Mouse (Mus musculus): ENCODE measurements around the gene Chrnb2. TPM values are rescaled to one million over a fixed set of nuclear protein-coding genes. Genes with fewer than 3 reads are reported as not detected.

The Chrnb2 gene
- polyA plus RNA-seq, 1 experiment: 0.21 TPM

DNA sequence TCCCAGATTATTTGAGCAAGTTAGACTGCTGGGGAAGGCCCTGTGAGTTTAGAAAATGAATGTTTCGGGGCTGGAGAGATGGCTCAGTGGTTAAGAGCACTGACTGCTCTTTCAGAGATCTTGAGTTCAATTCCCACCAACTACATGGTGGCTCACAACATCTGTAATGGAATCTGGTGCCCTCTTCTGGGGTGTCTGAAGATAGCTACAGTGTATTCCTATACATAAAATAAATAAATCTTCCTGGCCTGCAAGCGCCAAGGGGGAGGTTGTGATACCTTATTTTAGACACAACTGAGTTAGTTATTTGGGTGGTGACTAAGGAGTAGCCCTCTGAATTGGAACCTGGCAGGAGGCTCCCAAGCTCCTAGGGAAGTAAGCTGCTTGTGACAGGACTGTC, 35.6 kb downstream of the Chrnb2 start:
- TF ChIP-seq CEBPB (IDR thresholded peaks at IDR 0.05; ENCODE audit: low read depth) (no peak), MAX (IDR thresholded peaks at IDR 0.05) (no peak), MYOD1 (IDR thresholded peaks at IDR 0.05; ENCODE audit: control insufficient read depth, insufficient read length, low read depth) (no peak), MYOG (IDR thresholded peaks at IDR 0.05; ENCODE audit: control insufficient read depth, extremely low read depth, insufficient read length) (no peak), FOSL1 (IDR thresholded peaks at IDR 0.05; ENCODE audit: insufficient read depth, low read length, poor library complexity, severe bottlenecking) (no peak)
- H3K36me3 ChIP-seq (ENCODE audit: control insufficient read depth, insufficient read depth): no peaks in the 10 kb centered on the region
- no peaks in the 10 kb centered on the region for H3K27me3 ChIP-seq (ENCODE audit: control insufficient read depth, insufficient read depth, insufficient read length)
- no peak overlapping the region for H3K4me3 ChIP-seq (ENCODE audit: insufficient read depth, poor library complexity, severe bottlenecking)
- H3K79me3 ChIP-seq (ENCODE audit: low read depth): peaks cover 16% of the 10 kb centered on the region
- peaks cover 80% of the 10 kb centered on the region for H3K79me2 ChIP-seq (ENCODE audit: control insufficient read depth, insufficient read depth)
- no peak overlapping the region for H3ac ChIP-seq (ENCODE audit: control insufficient read depth, insufficient read length, low read depth)

DNA sequence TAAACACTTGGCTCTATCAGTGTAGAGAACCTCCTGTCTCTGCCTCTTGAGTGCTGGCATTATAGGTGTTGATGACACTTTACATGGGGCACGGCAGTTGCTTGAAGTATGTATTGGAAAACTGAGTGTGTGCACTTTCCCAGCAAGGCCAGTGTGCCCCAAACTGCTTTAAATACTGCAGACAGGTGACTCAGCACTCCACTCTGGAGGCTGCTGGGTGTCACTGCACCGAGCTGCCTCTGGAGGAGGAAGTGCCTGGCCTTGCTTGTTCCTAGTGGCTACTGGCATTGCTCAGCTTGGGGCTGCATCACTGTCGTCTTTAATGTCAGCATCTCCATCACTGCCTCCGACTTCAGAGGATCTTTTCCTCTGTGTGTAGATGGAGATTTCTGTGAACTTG, 37.4 kb downstream of the Chrnb2 start:
- no peaks in the 10 kb centered on the region for H3K27me3 ChIP-seq (ENCODE audit: control insufficient read depth, insufficient read depth, insufficient read length)
- H3ac ChIP-seq (ENCODE audit: control insufficient read depth, insufficient read length, low read depth): no peak overlapping the region
- H3K36me3 ChIP-seq (ENCODE audit: control insufficient read depth, insufficient read depth): no peaks in the 10 kb centered on the region
- H3K79me3 ChIP-seq (ENCODE audit: low read depth): peaks cover 20% of the 10 kb centered on the region
- H3K4me3 ChIP-seq (ENCODE audit: insufficient read depth, poor library complexity, severe bottlenecking): no peak overlapping the region
- peak; percentile 31 for TF ChIP-seq CTCF (IDR thresholded peaks at IDR 0.05; ENCODE audit: control insufficient read depth, insufficient read depth, insufficient read length)
- TF ChIP-seq FOSL1 (IDR thresholded peaks at IDR 0.05; ENCODE audit: insufficient read depth, low read length, poor library complexity, severe bottlenecking): no peak
- TF ChIP-seq MYOD1 (IDR thresholded peaks at IDR 0.05; ENCODE audit: control insufficient read depth, insufficient read length, low read depth): no peak
- TF ChIP-seq MAX (IDR thresholded peaks at IDR 0.05): no peak
- TF ChIP-seq MYOG (IDR thresholded peaks at IDR 0.05; ENCODE audit: control insufficient read depth, extremely low read depth, insufficient read length): no peak
- peaks cover 75% of the 10 kb centered on the region for H3K79me2 ChIP-seq (ENCODE audit: control insufficient read depth, insufficient read depth)

DNA sequence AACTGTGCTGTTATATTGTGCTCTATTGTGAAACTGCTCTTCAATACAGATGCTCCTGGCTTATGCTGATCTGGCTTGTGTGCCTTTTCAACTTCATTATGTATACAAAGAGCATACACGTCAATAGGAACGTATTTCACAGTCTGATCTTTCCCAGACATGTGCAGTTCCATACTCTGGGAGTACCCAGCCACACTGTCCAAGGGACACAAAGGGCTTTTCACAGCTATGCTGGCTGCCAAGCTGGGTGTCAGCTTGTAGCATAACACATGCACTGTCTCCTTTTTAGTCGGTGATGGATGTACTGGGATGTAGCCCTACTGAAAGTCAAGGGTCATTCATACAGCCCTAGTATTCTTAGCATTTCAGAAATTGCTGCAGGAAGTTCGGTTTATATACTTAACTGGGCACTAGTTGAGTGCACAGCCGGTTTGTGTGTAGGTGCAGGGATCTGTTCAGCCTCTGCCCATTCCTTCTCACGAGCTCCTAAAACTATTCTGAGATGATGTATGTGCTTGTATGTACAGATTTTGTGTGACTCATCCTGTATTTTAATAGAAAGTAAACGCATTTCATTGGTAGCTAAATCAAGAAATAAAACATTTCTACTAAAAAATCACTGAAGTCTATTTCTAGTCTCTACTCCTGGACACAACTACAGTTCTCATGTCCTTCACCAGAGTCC, 40.9 kb downstream of the Chrnb2 start:
- Histone ChIP-seq H3K36me3 (ENCODE audit: control insufficient read depth, insufficient read depth) (no peaks in the 10 kb centered on the region), H3K79me2 (ENCODE audit: control insufficient read depth, insufficient read depth) (peaks cover 82% of the 10 kb centered on the region), H3K79me3 (ENCODE audit: low read depth) (peaks cover 16% of the 10 kb centered on the region), H3ac (ENCODE audit: control insufficient read depth, insufficient read length, low read depth) (no peak overlapping the region), H3K4me3 (ENCODE audit: insufficient read depth, poor library complexity, severe bottlenecking) (no peak overlapping the region), H3K27me3 (ENCODE audit: control insufficient read depth, insufficient read depth, insufficient read length) (no peaks in the 10 kb centered on the region)
- TF ChIP-seq CEBPB (IDR thresholded peaks at IDR 0.05; ENCODE audit: low read depth) (no peak), CTCF (IDR thresholded peaks at IDR 0.05; ENCODE audit: control insufficient read depth, insufficient read depth, insufficient read length) (no peak), MYOG (IDR thresholded peaks at IDR 0.05; ENCODE audit: control insufficient read depth, extremely low read depth, insufficient read length) (no peak), USF1 (IDR thresholded peaks at IDR 0.05; ENCODE audit: low read depth) (no peak), MAX (IDR thresholded peaks at IDR 0.05) (no peak), FOSL1 (IDR thresholded peaks at IDR 0.05; ENCODE audit: insufficient read depth, low read length, poor library complexity, severe bottlenecking) (no peak), MYOD1 (IDR thresholded peaks at IDR 0.05; ENCODE audit: control insufficient read depth, insufficient read length, low read depth) (no peak)

DNA sequence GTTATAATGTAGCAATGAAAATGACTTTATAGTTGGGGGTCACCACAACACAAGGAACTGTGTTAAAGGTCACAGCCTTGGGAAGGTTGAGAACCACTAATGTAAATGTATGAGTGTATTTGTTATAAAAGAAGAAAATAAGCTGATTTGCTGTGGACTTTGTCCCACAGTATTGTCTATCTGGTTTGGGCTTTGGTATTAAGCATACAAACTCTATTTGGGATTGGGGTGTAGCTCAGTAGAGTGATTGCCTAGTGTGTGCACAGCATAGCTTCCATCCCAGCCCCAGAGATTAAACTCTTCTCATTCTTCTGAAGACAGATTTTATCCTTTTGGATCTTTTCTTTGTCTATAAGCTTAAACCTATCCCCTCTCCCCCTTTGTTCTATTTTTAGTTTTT, 42.4 kb downstream of the Chrnb2 start:
- H3K79me2 ChIP-seq (ENCODE audit: control insufficient read depth, insufficient read depth): peaks cover 82% of the 10 kb centered on the region
- H3K36me3 ChIP-seq (ENCODE audit: control insufficient read depth, insufficient read depth): no peaks in the 10 kb centered on the region
- TF ChIP-seq MAX (IDR thresholded peaks at IDR 0.05) (no peak), CTCF (IDR thresholded peaks at IDR 0.05; ENCODE audit: control insufficient read depth, insufficient read depth, insufficient read length) (no peak)
- H3K4me3 ChIP-seq (ENCODE audit: insufficient read depth, poor library complexity, severe bottlenecking): no peak overlapping the region
- no peak overlapping the region for H3ac ChIP-seq (ENCODE audit: control insufficient read depth, insufficient read length, low read depth)
- no peaks in the 10 kb centered on the region for H3K27me3 ChIP-seq (ENCODE audit: control insufficient read depth, insufficient read depth, insufficient read length)
- peaks cover 21% of the 10 kb centered on the region for H3K79me3 ChIP-seq (ENCODE audit: low read depth)

DNA sequence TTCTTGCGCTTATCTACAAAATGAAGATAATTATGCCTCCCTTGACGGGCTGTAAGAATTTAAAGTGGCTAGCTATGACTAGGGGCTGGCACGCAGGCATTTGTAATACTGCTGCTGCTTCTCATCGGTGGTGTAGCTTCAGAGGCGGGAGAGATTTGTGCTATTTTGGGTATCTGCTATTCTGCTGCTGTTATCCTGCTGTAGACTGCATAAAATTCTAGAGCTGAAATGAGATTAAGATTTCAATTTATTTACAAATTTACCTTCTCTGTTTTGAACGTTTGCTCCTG, 48.5 kb downstream of the Chrnb2 start:
- Histone ChIP-seq H3K79me2 (ENCODE audit: control insufficient read depth, insufficient read depth) (peaks cover 60% of the 10 kb centered on the region), H3K4me3 (ENCODE audit: insufficient read depth, poor library complexity, severe bottlenecking) (no peak overlapping the region), H3K36me3 (ENCODE audit: control insufficient read depth, insufficient read depth) (no peaks in the 10 kb centered on the region), H3K79me3 (ENCODE audit: low read depth) (peaks cover 17% of the 10 kb centered on the region), H3K27me3 (ENCODE audit: control insufficient read depth, insufficient read depth, insufficient read length) (no peaks in the 10 kb centered on the region), H3ac (ENCODE audit: control insufficient read depth, insufficient read length, low read depth) (no peak overlapping the region)
- TF ChIP-seq MYOG (IDR thresholded peaks at IDR 0.05; ENCODE audit: control insufficient read depth, extremely low read depth, insufficient read length): no peak
- TF ChIP-seq CEBPB (IDR thresholded peaks at IDR 0.05; ENCODE audit: low read depth): no peak
- no peak for TF ChIP-seq FOSL1 (IDR thresholded peaks at IDR 0.05; ENCODE audit: insufficient read depth, low read length, poor library complexity, severe bottlenecking)
- TF ChIP-seq MAX (IDR thresholded peaks at IDR 0.05): no peak
- no peak for TF ChIP-seq CTCF (IDR thresholded peaks at IDR 0.05; ENCODE audit: control insufficient read depth, insufficient read depth, insufficient read length)
- no peak for TF ChIP-seq USF1 (IDR thresholded peaks at IDR 0.05; ENCODE audit: low read depth)
- TF ChIP-seq MYOD1 (IDR thresholded peaks at IDR 0.05; ENCODE audit: control insufficient read depth, insufficient read length, low read depth): no peak

DNA sequence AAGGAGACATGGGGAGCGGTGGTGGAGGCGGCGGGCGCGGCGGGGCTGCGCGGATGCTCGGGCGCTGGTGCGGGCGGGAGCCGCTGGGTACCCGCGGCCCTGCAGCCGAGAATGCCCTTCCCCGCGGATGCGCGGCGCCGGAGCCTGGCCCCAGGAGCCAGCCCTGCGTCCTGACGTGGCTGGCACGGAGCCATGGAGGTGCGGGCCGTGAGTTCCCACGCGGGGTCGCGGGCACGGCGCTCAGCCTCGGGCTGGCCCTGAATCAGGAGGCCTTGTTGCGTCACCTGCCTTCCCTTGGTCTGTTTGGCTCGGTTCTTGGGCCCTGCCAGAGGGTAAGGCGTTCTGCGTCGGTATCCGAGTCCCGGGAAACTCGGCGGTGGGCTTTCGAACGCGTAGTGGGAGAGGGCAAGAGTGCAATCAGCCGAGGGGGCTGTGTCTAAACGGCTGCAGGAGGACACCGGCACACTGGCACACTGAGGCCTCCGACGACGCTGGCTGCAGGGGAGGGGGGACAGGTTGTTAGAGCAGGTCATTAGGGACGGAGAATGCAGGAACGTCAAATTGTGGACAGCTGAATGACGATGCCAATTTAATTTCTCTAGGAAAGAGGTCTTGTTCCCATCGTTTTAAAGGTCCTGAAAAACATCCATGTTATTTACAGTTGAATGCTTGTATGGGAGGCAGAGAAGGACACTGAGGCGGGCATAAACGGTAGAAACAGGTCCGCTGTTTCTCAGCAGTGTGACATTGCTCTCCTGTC, 49.0 kb downstream of the Chrnb2 start:
- Histone ChIP-seq H3K27me3 (ENCODE audit: control insufficient read depth, insufficient read depth, insufficient read length) (no peaks in the 10 kb centered on the region), H3K4me3 (ENCODE audit: insufficient read depth, poor library complexity, severe bottlenecking) (peak overlapping the region; percentile 68), H3K36me3 (ENCODE audit: control insufficient read depth, insufficient read depth) (no peaks in the 10 kb centered on the region), H3ac (ENCODE audit: control insufficient read depth, insufficient read length, low read depth) (peak overlapping the region; percentile 96), H3K79me2 (ENCODE audit: control insufficient read depth, insufficient read depth) (peaks cover 55% of the 10 kb centered on the region), H3K79me3 (ENCODE audit: low read depth) (peaks cover 17% of the 10 kb centered on the region)
- TF ChIP-seq CEBPB (IDR thresholded peaks at IDR 0.05; ENCODE audit: low read depth): no peak
- no peak for TF ChIP-seq FOSL1 (IDR thresholded peaks at IDR 0.05; ENCODE audit: insufficient read depth, low read length, poor library complexity, severe bottlenecking)
- TF ChIP-seq USF1 (IDR thresholded peaks at IDR 0.05; ENCODE audit: low read depth): no peak
- TF ChIP-seq MYOG (IDR thresholded peaks at IDR 0.05; ENCODE audit: control insufficient read depth, extremely low read depth, insufficient read length): no peak
- no peak for TF ChIP-seq CTCF (IDR thresholded peaks at IDR 0.05; ENCODE audit: control insufficient read depth, insufficient read depth, insufficient read length)
- TF ChIP-seq MAX (IDR thresholded peaks at IDR 0.05): no peak
- no peak for TF ChIP-seq MYOD1 (IDR thresholded peaks at IDR 0.05; ENCODE audit: control insufficient read depth, insufficient read length, low read depth)
